Mouse (Mus musculus): ENCODE measurements at regions not wholly inside any gene's neighbourhood (a gene's known extent, or its start where the extent isn't known, plus 50 kb on each side); places are given as distances from the start of the nearest gene placed in this dataset.

DNA sequence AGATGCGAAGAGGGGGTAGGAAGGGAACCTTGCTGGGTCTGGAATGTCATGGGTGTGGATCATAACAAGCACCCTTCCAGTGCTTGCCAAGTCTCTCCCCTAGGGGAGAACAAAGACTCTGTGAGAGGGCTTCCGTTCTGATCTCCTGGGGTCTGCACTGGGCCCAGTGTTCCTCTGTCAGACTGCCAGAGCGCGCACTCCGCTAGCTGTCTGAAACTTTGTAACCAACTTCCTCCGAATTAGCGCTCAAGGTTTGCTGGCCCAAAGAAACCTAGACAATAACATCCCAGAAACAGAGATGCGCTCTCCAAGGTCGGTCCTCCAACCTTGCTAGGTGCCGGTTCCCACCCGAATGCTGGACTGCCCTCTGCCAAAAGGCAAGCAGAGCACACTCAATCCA is 66.8 kb downstream of the Sox4 start:
- TF ChIP-seq CTCF (conservative IDR thresholded peaks at IDR 0.05 in 1 of 2, IDR thresholded peaks at IDR 0.05 in 1 of 2; ENCODE audit: low read depth in 2 of 2, low read length in 2 of 2), result no peak
- no peak for TF ChIP-seq ELF1 (IDR thresholded peaks at IDR 0.05; ENCODE audit: low read depth, low read length)
- no peak for TF ChIP-seq JUND (conservative IDR thresholded peaks at IDR 0.05; ENCODE audit: low read depth, low read length)
- no peak for TF ChIP-seq MEF2A (IDR thresholded peaks at IDR 0.05; ENCODE audit: borderline replicate concordance, low read depth, low read length)
- TF ChIP-seq EP300 (IDR thresholded peaks at IDR 0.05; ENCODE audit: low read length), result no peak
- no peak for TF ChIP-seq MAX (IDR thresholded peaks at IDR 0.05; ENCODE audit: low read length)
- TF ChIP-seq POLR2A (IDR thresholded peaks at IDR 0.05; ENCODE audit: low read depth, low read length), result no peak
- no peak for TF ChIP-seq UBTF (IDR thresholded peaks at IDR 0.05; ENCODE audit: low read depth, low read length)
- no peak for TF ChIP-seq MAZ (IDR thresholded peaks at IDR 0.05; ENCODE audit: low read depth, low read length)
- TF ChIP-seq USF1 (IDR thresholded peaks at IDR 0.05; ENCODE audit: low read depth, low read length), result no peak

Measured in CH12.LX (cell line).